Mouse (Mus musculus) gastrocnemius, postnatal 25 days (tissue): ENCODE measurements around the gene Muc20. TPM values are rescaled to one million over a fixed set of nuclear protein-coding genes. Genes with fewer than 3 reads are reported as not detected.

Source experiments
- DNase-seq: peaks from one replicate; pipeline ENCODE4 v3.0.0; 2022
- total RNA-seq, 2 experiments: library from RNA; stranded (reverse); gene quantifications; 1 replicate in 1 of 2; 2 replicates in 1 of 2; pipeline ENCODE4 v1.2.3; 2021

The Muc20 gene
- total RNA-seq, 2 experiments from 2014 or later: 0.28 to 0.64 TPM

GRCm38 (mm10) chr16:32795177-32795576 lies 2.1 kb downstream of the Muc20 start:
- no peak for DNase-seq

GRCm38 (mm10) chr16:32790056-32790455 lies 7.2 kb downstream of the Muc20 start:
- DNase-seq: no peak

GRCm38 (mm10) chr16:32784840-32785239 lies 12.4 kb downstream of the Muc20 start:
- DNase-seq: no peak

- DNase-seq: no peak
Measured at GRCm38 (mm10) chr16:32783324-32784062, 13.7 kb downstream of the Muc20 start.

- no peak for DNase-seq
Measured at GRCm38 (mm10) chr16:32778956-32779355, 18.3 kb downstream of the Muc20 start.

- DNase-seq: no peak
Measured at GRCm38 (mm10) chr16:32776676-32777075, 20.6 kb downstream of the Muc20 start.

- DNase-seq: no peak
Measured at GRCm38 (mm10) chr16:32766904-32767303, 30.3 kb downstream of the Muc20 start.

- no peak for DNase-seq
Measured at GRCm38 (mm10) chr16:32764961-32765360, 32.3 kb downstream of the Muc20 start.

- no peak for DNase-seq
Measured at GRCm38 (mm10) chr16:32764550-32764949, 32.7 kb downstream of the Muc20 start.

- no peak for DNase-seq
Measured at GRCm38 (mm10) chr16:32750242-32751127, 46.8 kb downstream of the Muc20 start.

GRCm38 (mm10) chr16:32745852-32746251 lies 51.4 kb downstream of the Muc20 start:
- no peak for DNase-seq

- DNase-seq: no peak
Measured at GRCm38 (mm10) chr16:32742712-32743111, 54.5 kb downstream of the Muc20 start.

- no peak for DNase-seq
Measured at GRCm38 (mm10) chr16:32741366-32741765, 55.9 kb downstream of the Muc20 start.

GRCm38 (mm10) chr16:32740003-32740663 lies 57.1 kb downstream of the Muc20 start:
- no peak for DNase-seq

GRCm38 (mm10) chr16:32736022-32736421 lies 61.2 kb downstream of the Muc20 start:
- DNase-seq: no peak

GRCm38 (mm10) chr16:32735586-32735985 lies 61.6 kb downstream of the Muc20 start, which contains the start of gene Muc4:
TSS of gene Muc4 (plus strand) at chr16:32735886.
- DNase-seq: no peak

- DNase-seq: no peak
Measured at GRCm38 (mm10) chr16:32733213-32733612, 64.0 kb downstream of the Muc20 start.

GRCm38 (mm10) chr16:32728730-32729129 lies 68.5 kb downstream of the Muc20 start:
- no peak for DNase-seq

- DNase-seq: no peak
Measured at GRCm38 (mm10) chr16:32728240-32728639, 69.0 kb downstream of the Muc20 start.
